Mouse (Mus musculus) inflammation-experienced regulatory T-cells, adult 6 months (primary cell): ENCODE results near the gene Mthfd1l. TPM values are rescaled to one million over a fixed set of nuclear protein-coding genes. Genes with fewer than 3 reads are reported as not detected.

Experiments
- polyA plus RNA-seq, 3 experiments: library from polyadenylated mRNA; unstranded; fragments of 100-300 nt; shearing (Covaris generic); gene quantifications; one replicate each; pipeline ENCODE4 v1.2.1; 2017

Gene Mthfd1l
- polyA plus RNA-seq, 3 experiments from 2014 or later, result 13.2 to 17.9 (median 15.8) TPM

Other genes starting within 250 kb of the Mthfd1l start
- under 1 TPM in 1 of 3 experiments, not detected in 2; 0.19 TPM for gene Plekhg1, start 232.8 kb upstream of the Mthfd1l start, polyA plus RNA-seq